Mouse (Mus musculus): ENCODE data around the gene Snx5. TPM values are rescaled to one million over a fixed set of nuclear protein-coding genes. Genes with fewer than 3 reads are reported as not detected.

Snx5 gene
- polyA plus RNA-seq, 2 experiments = 66.3 to 67.0 TPM

DNA sequence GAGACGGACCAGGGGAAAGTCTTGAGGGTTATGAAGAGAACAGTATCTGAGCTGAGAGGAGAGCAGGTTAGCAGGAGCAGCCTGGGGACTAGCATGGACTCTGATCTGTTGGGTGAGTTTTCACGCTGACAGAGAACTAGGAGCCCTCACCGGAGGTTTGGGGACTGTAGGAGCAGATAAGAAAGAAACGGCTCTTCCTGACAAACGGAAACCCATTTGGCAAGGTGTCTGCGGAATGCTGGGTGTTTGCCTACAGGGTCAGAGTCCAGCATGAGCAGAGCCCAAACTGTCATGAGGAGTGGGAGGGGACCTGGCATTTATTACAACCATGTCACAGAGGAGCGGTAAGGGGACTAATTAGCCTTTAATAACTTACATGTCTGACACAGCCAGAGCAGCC is 40.2 kb downstream of the Snx5 start:
- H3K4me3 ChIP-seq (ENCODE audit: insufficient read depth in 1 of 2, low read depth in 2 of 2, low read length in 2 of 2) = peak overlapping the region; percentile 27 to 36
- H3K27ac ChIP-seq = peak overlapping the region; percentile 65
- H3K36me3 ChIP-seq (replicated peaks; ENCODE audit: control insufficient read depth, insufficient read depth, low read depth) = no peaks in the 10 kb centered on the region
- TF ChIP-seq EP300 (IDR thresholded peaks at IDR 0.05; ENCODE audit: low read depth) (peak; percentile 3; the same call in 1 of the 2 replicates), CTCF (IDR thresholded peaks at IDR 0.05; ENCODE audit: low read depth) (no peak)
- H3K4me1 ChIP-seq (replicated peaks; ENCODE audit: control insufficient read depth in 2 of 2, insufficient read depth in 2 of 2, low read length in 1 of 2) = peaks cover 12 to 14% of the 10 kb centered on the region in 2 experiments
- peak; percentile 65 for ATAC-seq (ENCODE audit: insufficient read depth)
- WGBS (ENCODE audit: insufficient replicate concordance) = 2% methylated on average over 7 of the region's 7 CpGs
- peak overlapping the region; percentile 59 for H3K9ac ChIP-seq (replicated peaks)
- H3K27me3 ChIP-seq (ENCODE audit: control insufficient read depth, insufficient read depth, low read length) = no peaks in the 10 kb centered on the region
- H3K4me2 ChIP-seq (ENCODE audit: low read depth) = peak overlapping the region; percentile 66
- no peak for DNase-seq (ENCODE audit: low read depth in 3 of 3, low spot score in 3 of 3)
- H3K9me3 ChIP-seq (ENCODE audit: control insufficient read depth, low read length) = peaks cover 4% of the 10 kb centered on the region; the same call in 1 of the 2 replicates

DNA sequence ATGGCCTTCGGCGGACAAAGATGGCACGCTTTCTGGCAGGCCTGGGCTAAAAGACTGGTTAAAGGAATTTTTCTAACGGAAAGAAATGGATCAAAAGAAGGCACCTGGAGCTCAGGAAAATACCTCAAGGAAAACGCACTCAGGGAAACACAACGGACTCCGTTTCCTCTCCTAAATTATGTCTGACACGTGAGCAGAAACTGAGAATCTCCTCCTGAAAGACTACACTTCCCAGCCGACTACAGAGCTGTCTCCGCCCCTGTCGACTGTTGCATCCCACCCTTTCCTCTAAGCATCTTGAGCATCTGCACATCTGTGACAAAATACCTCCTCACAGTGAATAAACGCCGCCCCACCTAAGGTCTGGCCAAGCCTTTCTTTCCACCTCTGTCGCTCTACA is 41.1 kb downstream of the Snx5 start:
- Histone ChIP-seq H3K36me3 (replicated peaks; ENCODE audit: control insufficient read depth, insufficient read depth, low read depth) (no peaks in the 10 kb centered on the region), H3K27me3 (ENCODE audit: control insufficient read depth, insufficient read depth, low read length) (no peaks in the 10 kb centered on the region), H3K27ac (no peak overlapping the region), H3K9me3 (ENCODE audit: control insufficient read depth, low read length) (peaks cover 2% of the 10 kb centered on the region; the same call in 1 of the 2 replicates), H3K9ac (replicated peaks) (no peak overlapping the region), H3K4me3 (ENCODE audit: insufficient read depth in 1 of 2, low read depth in 2 of 2, low read length in 2 of 2) (no peak overlapping the region), H3K4me2 (ENCODE audit: low read depth) (peak overlapping the region; percentile 66), H3K4me1 (replicated peaks; ENCODE audit: control insufficient read depth in 2 of 2, insufficient read depth in 2 of 2, low read length in 1 of 2) (peaks cover 12 to 14% of the 10 kb centered on the region in 2 experiments)
- DNase-seq (ENCODE audit: low read depth in 3 of 3, low spot score in 3 of 3) (no peak), ATAC-seq (ENCODE audit: insufficient read depth) (peak; percentile 24; the same call in 1 of the 2 replicates)
- TF ChIP-seq CTCF (IDR thresholded peaks at IDR 0.05; ENCODE audit: low read depth) (no peak), EP300 (IDR thresholded peaks at IDR 0.05; ENCODE audit: low read depth) (no peak)
- WGBS (ENCODE audit: insufficient replicate concordance) = 51% methylated on average over 14 of the region's 14 CpGs

DNA sequence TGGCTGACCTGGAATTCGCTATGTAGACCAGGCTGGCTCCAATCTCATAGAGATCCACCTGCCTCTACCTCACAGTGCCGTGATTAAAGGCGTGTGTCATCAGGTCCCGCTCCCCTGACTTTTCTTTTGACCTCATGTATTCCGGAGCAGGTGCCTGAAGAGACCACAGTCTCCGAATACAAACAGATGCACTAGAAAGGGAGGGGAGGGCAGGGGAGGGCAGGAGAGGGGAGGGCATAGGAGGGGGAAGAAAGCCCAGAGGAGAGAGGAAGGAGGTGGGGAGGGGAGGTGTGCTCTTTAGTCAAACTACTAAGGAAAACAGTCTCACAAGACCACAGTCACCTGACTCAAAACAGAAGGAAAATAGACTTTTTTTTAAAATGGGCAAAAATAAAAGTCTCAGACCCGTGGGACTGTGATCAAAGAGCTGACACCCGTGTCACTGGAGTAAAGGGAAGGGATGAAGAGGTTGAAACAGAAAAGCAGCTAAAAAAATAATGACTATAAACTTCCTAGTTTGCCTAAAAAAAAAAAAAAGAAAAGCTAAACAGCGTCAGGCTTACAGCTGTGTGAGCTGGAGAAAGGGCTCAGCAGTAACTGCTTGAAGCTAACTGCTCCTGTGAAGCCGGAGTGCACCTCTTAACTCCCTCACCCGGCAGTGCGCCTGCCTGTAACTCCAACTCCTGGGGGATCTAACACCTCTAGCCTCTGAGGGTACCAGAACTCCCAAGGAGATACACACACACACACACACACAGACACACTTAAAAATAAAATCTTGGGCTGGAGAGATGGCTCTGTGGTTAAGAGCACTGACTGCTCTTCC is 42.0 kb downstream of the Snx5 start:
- Histone ChIP-seq H3K9me3 (ENCODE audit: control insufficient read depth, low read length) (no peaks in the 10 kb centered on the region), H3K36me3 (replicated peaks; ENCODE audit: control insufficient read depth, insufficient read depth, low read depth) (no peaks in the 10 kb centered on the region), H3K4me3 (ENCODE audit: insufficient read depth in 1 of 2, low read depth in 2 of 2, low read length in 2 of 2) (no peak overlapping the region), H3K4me2 (ENCODE audit: low read depth) (no peak overlapping the region), H3K4me1 (replicated peaks; ENCODE audit: control insufficient read depth in 2 of 2, insufficient read depth in 2 of 2, low read length in 1 of 2) (peaks cover 14% of the 10 kb centered on the region in 2 experiments), H3K9ac (replicated peaks) (no peak overlapping the region), H3K27ac (no peak overlapping the region), H3K27me3 (ENCODE audit: control insufficient read depth, insufficient read depth, low read length) (no peaks in the 10 kb centered on the region)
- ATAC-seq (ENCODE audit: insufficient read depth) (no peak), DNase-seq (ENCODE audit: low read depth in 3 of 3, low spot score in 3 of 3) (no peak)
- 57% methylated on average over 12 of the region's 12 CpGs for WGBS (ENCODE audit: insufficient replicate concordance)
- TF ChIP-seq CTCF (IDR thresholded peaks at IDR 0.05; ENCODE audit: low read depth) = no peak
- no peak for TF ChIP-seq EP300 (IDR thresholded peaks at IDR 0.05; ENCODE audit: low read depth)

DNA sequence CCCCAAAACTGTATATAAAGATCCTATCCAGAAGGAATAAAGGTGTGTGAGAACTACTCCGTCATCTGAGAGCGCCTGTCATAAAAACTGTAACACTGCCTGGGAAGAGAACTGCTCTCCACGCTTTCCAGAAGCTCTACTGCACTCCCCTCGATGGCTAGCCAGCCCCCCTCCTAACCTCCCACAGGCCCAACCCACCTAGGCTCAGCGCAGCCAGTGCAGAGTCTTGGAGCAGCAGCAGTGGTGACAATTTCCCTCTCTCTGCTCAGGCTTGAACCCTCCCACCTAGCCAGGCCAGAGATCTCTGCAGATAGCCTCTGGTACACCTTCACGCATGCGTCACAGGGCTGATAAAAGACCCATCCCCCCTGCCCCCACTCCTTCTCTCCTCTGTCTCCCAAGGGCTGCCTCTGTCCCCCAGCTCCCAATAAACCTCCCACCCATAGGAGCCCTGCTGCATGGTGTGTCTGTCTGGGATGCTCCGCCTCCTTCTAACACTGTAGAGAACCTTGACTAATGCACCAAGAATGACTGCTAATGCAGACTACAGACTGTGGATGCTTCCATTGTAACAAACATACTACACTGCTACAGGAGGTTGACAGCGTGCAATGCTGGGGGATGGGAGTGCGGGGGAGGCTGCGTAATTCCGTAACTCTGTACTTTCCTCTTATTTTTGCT is 43.7 kb downstream of the Snx5 start:
- Histone ChIP-seq H3K9me3 (ENCODE audit: control insufficient read depth, low read length) (no peaks in the 10 kb centered on the region), H3K27ac (no peak overlapping the region), H3K4me1 (replicated peaks; ENCODE audit: control insufficient read depth in 2 of 2, insufficient read depth in 2 of 2, low read length in 1 of 2) (peaks cover 14% of the 10 kb centered on the region in 2 experiments), H3K27me3 (ENCODE audit: control insufficient read depth, insufficient read depth, low read length) (no peaks in the 10 kb centered on the region), H3K36me3 (replicated peaks; ENCODE audit: control insufficient read depth, insufficient read depth, low read depth) (no peaks in the 10 kb centered on the region), H3K4me3 (ENCODE audit: insufficient read depth in 1 of 2, low read depth in 2 of 2, low read length in 2 of 2) (no peak overlapping the region), H3K9ac (replicated peaks) (no peak overlapping the region), H3K4me2 (ENCODE audit: low read depth) (no peak overlapping the region)
- no peak for TF ChIP-seq EP300 (IDR thresholded peaks at IDR 0.05; ENCODE audit: low read depth)
- TF ChIP-seq CTCF (IDR thresholded peaks at IDR 0.05; ENCODE audit: low read depth) = no peak
- DNase-seq (ENCODE audit: low read depth in 3 of 3, low spot score in 3 of 3) = no peak
- WGBS (ENCODE audit: insufficient replicate concordance) = 80% methylated on average over 12 of the region's 12 CpGs
- no peak for ATAC-seq (ENCODE audit: insufficient read depth)

DNA sequence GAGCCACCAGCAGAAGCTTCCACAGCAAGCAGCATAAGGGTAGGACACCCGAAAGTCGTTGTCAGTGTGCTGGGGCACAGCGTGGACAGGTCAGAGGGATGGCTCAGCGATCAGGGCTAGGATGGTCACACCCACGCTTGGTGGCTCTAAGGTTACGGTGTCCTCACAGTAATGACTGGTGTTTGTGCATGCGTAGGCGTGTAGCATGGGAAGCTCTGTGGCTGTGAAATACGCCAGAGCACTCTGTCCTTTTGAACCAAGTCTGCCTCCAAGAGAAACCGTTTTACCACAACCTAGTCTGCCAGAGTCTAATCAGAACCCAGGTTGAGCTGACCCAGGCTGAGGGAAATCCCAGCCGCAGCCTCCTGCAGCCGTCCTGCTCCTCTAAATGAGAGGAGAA is 46.4 kb downstream of the Snx5 start:
- no peak overlapping the region for H3K9ac ChIP-seq (replicated peaks)
- H3K27me3 ChIP-seq (ENCODE audit: control insufficient read depth, insufficient read depth, low read length) = no peaks in the 10 kb centered on the region
- ATAC-seq (ENCODE audit: insufficient read depth) = peak; percentile 52; the same call in 1 of the 2 replicates
- H3K4me1 ChIP-seq (replicated peaks; ENCODE audit: control insufficient read depth in 2 of 2, insufficient read depth in 2 of 2, low read length in 1 of 2) = peaks cover 0 to 2% of the 10 kb centered on the region in 2 experiments; a peak in 1 of 4 replicates
- 48% methylated on average over 12 of the region's 12 CpGs for WGBS (ENCODE audit: insufficient replicate concordance)
- no peak for DNase-seq (ENCODE audit: low read depth in 3 of 3, low spot score in 3 of 3)
- no peak overlapping the region for H3K4me3 ChIP-seq (ENCODE audit: insufficient read depth in 1 of 2, low read depth in 2 of 2, low read length in 2 of 2)
- no peak overlapping the region for H3K27ac ChIP-seq
- no peaks in the 10 kb centered on the region for H3K36me3 ChIP-seq (replicated peaks; ENCODE audit: control insufficient read depth, insufficient read depth, low read depth)
- H3K4me2 ChIP-seq (ENCODE audit: low read depth) = peak overlapping the region; percentile 28
- H3K9me3 ChIP-seq (ENCODE audit: control insufficient read depth, low read length) = no peaks in the 10 kb centered on the region
- TF ChIP-seq EP300 (IDR thresholded peaks at IDR 0.05; ENCODE audit: low read depth) (no peak), CTCF (IDR thresholded peaks at IDR 0.05; ENCODE audit: low read depth) (no peak)
